Mouse (Mus musculus): ENCODE data around the gene Prss33. TPM values are rescaled to one million over a fixed set of nuclear protein-coding genes. Genes with fewer than 3 reads are reported as not detected.
A peak's percentile ranks its signal among the peaks of the same experiment; 100 is the strongest.

Gene Prss33
- polyA plus RNA-seq, 1 experiment from 2014 or later, result not detected

DNA sequence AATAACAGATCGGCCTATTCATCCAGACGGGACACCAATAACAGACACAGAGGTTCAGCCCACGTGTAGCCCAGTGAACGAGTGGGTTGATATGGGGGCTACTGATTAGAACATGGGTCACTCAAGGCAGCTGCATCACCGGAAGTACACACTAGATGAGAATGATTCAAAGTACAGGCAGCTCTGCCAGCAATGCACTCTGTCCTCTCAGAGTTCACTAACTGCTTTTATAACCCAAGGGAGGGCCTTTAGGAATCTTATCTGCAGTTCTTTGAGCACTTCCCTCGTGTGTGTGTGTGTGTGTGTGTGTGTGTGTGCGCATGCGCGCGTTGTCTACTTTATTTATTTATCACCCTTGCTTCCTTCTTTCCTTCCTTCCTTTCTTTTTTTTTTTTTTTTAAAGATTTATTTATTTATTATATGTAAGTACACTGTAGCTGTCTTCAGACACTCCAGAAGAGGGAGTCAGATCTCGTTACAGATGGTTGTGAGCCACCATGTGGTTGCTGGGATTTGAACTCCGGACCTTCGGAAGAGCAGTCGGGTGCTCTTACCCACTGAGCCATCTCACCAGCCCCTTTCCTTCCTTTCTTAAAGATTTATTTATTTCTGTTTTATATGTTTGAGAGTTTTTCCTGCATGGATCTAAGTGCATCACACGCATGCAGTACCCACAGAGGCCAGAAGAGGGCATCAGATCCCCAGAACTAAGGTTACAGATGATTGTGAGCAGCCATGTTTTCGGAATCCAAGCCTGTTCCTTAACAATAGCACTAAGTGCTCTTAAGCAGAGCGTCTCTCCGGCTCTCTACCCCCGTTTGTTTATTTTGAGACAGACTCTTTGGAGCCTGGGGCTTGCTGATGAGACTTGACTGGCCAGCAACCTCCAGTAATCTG, 15.2 kb upstream of the Prss33 start:
- WGBS, result 63% methylated on average over 18 of the region's 19 CpGs
- no peaks in the 10 kb centered on the region; the same call in none of the 2 replicates for H3K27me3 ChIP-seq
- no peak overlapping the region for H3K9ac ChIP-seq
- no peak overlapping the region for H3K4me2 ChIP-seq
- H3K27ac ChIP-seq (replicated peaks), result peak overlapping the region; percentile 28; the same call in 1 of the 2 replicates
- H3K4me3 ChIP-seq, result no peak overlapping the region
- H3K9me3 ChIP-seq, result no peaks in the 10 kb centered on the region
- H3K36me3 ChIP-seq, result no peaks in the 10 kb centered on the region
- no peaks in the 10 kb centered on the region for H3K4me1 ChIP-seq (replicated peaks)
- no peak for ATAC-seq (ENCODE audit: low read depth)

GRCm38 (mm10) chr17:23850028-23850427, 14.2 kb upstream of the Prss33 start:
- no peaks in the 10 kb centered on the region; the same call in none of the 2 replicates for H3K27me3 ChIP-seq
- no peak overlapping the region for H3K4me3 ChIP-seq
- no peak overlapping the region for H3K27ac ChIP-seq (replicated peaks)
- ATAC-seq (ENCODE audit: low read depth), result no peak
- H3K4me2 ChIP-seq, result no peak overlapping the region
- H3K36me3 ChIP-seq, result no peaks in the 10 kb centered on the region
- H3K9me3 ChIP-seq, result no peaks in the 10 kb centered on the region
- H3K4me1 ChIP-seq (replicated peaks), result no peaks in the 10 kb centered on the region
- no peak overlapping the region for H3K9ac ChIP-seq
- WGBS, result 62% methylated on average over 2 of the region's 2 CpGs

- H3K4me1 ChIP-seq (replicated peaks), result 0 out of 2 replicates have a peak, but pooled peaks cover 4% of the 10 kb centered on the region
- peak within 1 kb of the TSS; percentile 13 for H3K4me3 ChIP-seq
- no peaks in the 10 kb centered on the region for H3K9me3 ChIP-seq
- H3K27me3 ChIP-seq, result peaks cover 6% of the 10 kb centered on the region
- no peak for ATAC-seq (ENCODE audit: low read depth)
- no peak within 1 kb of the TSS for H3K27ac ChIP-seq (replicated peaks)
- H3K36me3 ChIP-seq, result no peaks in the 10 kb centered on the region
- H3K9ac ChIP-seq, result no peak within 1 kb of the TSS
- peak within 1 kb of the TSS; percentile 37 for H3K4me2 ChIP-seq
- WGBS, result 18% methylated on average over 19 of the region's 19 CpGs
Observed at GRCm38 (mm10) chr17:23843812-23844273, 8.0 kb upstream of the Prss33 start, which contains the start of the genes Prss32 and Prss41. Gene Prss32 (plus strand): TSS chr17:23843855. Gene Prss41 (minus strand): TSS chr17:23844172.

GRCm38 (mm10) chr17:23843141-23843811, 7.4 kb upstream of the Prss33 start:
- peaks cover 6% of the 10 kb centered on the region for H3K27me3 ChIP-seq
- H3K4me3 ChIP-seq, result 0 out of 2 replicates have a peak overlapping the region, but pooled peaks have one; percentile 13
- no peaks in the 10 kb centered on the region for H3K9me3 ChIP-seq
- no peaks in the 10 kb centered on the region for H3K36me3 ChIP-seq
- 0 out of 2 replicates have a peak, but pooled peaks cover 4% of the 10 kb centered on the region for H3K4me1 ChIP-seq (replicated peaks)
- H3K27ac ChIP-seq (replicated peaks), result no peak overlapping the region
- ATAC-seq (ENCODE audit: low read depth), result 0 out of 2 replicates have a peak, but pooled peaks have one; percentile 48
- no peak overlapping the region for H3K9ac ChIP-seq
- 40% methylated on average over 23 of the region's 23 CpGs for WGBS
- peak overlapping the region; percentile 37; the same call in 1 of the 2 replicates for H3K4me2 ChIP-seq

GRCm38 (mm10) chr17:23841145-23841544, 5.3 kb upstream of the Prss33 start:
- H3K4me1 ChIP-seq (replicated peaks), result 0 out of 2 replicates have a peak, but pooled peaks cover 4% of the 10 kb centered on the region
- H3K9me3 ChIP-seq, result no peaks in the 10 kb centered on the region
- H3K4me2 ChIP-seq, result no peak overlapping the region
- no peaks in the 10 kb centered on the region for H3K36me3 ChIP-seq
- H3K27ac ChIP-seq (replicated peaks), result no peak overlapping the region
- H3K4me3 ChIP-seq, result no peak overlapping the region
- H3K27me3 ChIP-seq, result peaks cover 14% of the 10 kb centered on the region; the same call in 1 of the 2 replicates
- no peak for ATAC-seq (ENCODE audit: low read depth)
- WGBS, result 33% methylated on average over 4 of the region's 4 CpGs
- H3K9ac ChIP-seq, result no peak overlapping the region

DNA sequence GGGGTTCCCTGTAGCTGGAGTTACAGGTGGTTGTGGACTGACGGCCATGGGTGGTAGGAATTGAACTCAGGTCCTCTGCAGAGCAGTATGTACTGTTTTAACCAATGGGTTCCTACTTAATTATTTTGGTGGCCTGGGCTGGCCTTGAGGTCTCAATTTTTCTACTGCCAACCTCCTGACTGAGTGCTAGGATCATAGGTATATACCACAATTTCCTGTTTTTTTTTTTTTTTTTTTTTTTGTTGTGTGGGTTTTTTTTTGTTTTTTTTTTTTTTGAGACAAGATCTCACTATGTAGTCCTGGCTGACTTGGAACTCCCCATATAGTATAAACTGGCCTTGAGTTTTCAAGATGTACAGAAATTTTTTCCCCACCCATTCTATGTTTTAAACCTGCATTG, 4.7 kb downstream of the Prss33 start:
- WGBS, result 90% methylated on average over 1 of the region's 1 CpGs
- H3K27me3 ChIP-seq, result peaks cover 48% of the 10 kb centered on the region
- ATAC-seq (ENCODE audit: low read depth), result no peak

DNA sequence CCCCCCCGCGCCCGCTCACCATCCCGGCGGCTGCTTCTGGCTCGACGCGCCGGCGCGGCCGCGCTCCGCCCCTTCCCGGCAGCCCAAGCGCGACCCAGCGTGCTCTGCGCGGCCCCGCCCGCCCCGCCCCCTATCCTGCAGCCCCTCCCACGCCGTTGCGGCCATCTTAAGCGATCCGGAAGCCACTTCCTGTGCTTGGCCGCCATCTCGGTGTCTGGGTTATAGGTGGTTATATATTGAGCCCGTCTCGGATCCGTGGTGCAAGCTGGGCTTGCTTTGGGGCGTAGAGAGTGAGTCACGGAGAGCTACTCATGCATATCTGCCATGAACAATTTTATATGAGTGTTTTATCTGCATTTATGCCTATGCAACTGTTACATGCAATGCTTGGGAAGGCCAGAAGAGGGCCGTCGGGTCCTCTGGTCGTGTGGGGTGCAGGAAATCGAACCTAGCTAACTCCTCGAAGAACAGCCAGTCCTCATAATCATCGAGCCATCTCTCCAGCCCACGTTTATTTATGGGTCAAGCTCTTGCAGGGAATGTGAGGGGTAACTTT, 6.7 kb downstream of the Prss33 start, which contains the start of gene Elob:
TSS of gene Elob (minus strand) at position 73 of the 556 bp plus-strand sequence.
- Histone ChIP-seq H3K9ac (peak within 1 kb of the TSS; percentile 90), H3K27me3 (peaks cover 35% of the 10 kb centered on the region), H3K36me3 (peaks cover 32% of the 10 kb centered on the region), H3K27ac (replicated peaks) (peak within 1 kb of the TSS; percentile 95), H3K4me2 (peak within 1 kb of the TSS; percentile 84), H3K4me3 (peak within 1 kb of the TSS; percentile 89), H3K4me1 (replicated peaks) (peaks cover 27% of the 10 kb centered on the region), H3K9me3 (no peaks in the 10 kb centered on the region)
- ATAC-seq (ENCODE audit: low read depth), result peak; percentile 95
- under 1% methylated on average over 39 of the region's 42 CpGs for WGBS

More for the DNA sequence above, 4.7 kb downstream of the Prss33 start:
- no peak overlapping the region for H3K27ac ChIP-seq (replicated peaks)
- H3K4me1 ChIP-seq (replicated peaks), result peaks cover 25% of the 10 kb centered on the region
- H3K36me3 ChIP-seq, result peaks cover 11% of the 10 kb centered on the region
- no peak overlapping the region for H3K4me2 ChIP-seq
- no peak overlapping the region for H3K9ac ChIP-seq
- no peaks in the 10 kb centered on the region for H3K9me3 ChIP-seq
- H3K4me3 ChIP-seq, result no peak overlapping the region

GRCm38 (mm10) chr17:23828271-23829001, 7.4 kb downstream of the Prss33 start:
- Histone ChIP-seq H3K36me3 (peaks cover 39% of the 10 kb centered on the region), H3K9ac (peak overlapping the region; percentile 90), H3K4me3 (peak overlapping the region; percentile 89), H3K4me1 (replicated peaks) (peaks cover 27% of the 10 kb centered on the region), H3K4me2 (peak overlapping the region; percentile 84), H3K9me3 (no peaks in the 10 kb centered on the region), H3K27ac (replicated peaks) (peak overlapping the region; percentile 95), H3K27me3 (peaks cover 28% of the 10 kb centered on the region)
- WGBS, result under 1% methylated on average over 47 of the region's 47 CpGs
- peak; percentile 80 for ATAC-seq (ENCODE audit: low read depth)

DNA sequence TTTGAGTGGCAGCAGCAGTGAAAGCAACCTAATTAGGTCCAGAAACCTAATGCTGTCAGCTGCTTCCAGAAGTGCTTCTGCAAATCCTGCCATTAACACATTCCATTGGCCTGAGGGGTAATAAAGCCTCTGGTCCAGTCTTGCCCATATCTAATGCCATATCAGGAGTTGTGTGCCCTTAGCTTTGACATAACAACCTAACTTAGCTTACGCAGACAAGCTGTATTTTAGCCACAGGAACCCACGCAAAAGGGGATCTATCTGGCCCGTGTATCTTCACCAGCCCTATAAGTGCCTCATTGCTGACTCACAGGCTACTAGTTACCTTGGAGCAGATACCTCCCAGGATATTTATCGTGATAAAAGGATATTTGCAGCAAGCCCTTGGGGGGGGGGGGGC, 10.3 kb downstream of the Prss33 start:
- H3K36me3 ChIP-seq, result peaks cover 67% of the 10 kb centered on the region

GRCm38 (mm10) chr17:23823614-23824013, 12.2 kb downstream of the Prss33 start:
- Histone ChIP-seq H3K27ac (replicated peaks) (no peak overlapping the region), H3K4me1 (replicated peaks) (peaks cover 23% of the 10 kb centered on the region), H3K9ac (no peak overlapping the region), H3K36me3 (peaks cover 87% of the 10 kb centered on the region), H3K9me3 (peaks cover 11% of the 10 kb centered on the region), H3K27me3 (no peaks in the 10 kb centered on the region), H3K4me3 (no peak overlapping the region), H3K4me2 (no peak overlapping the region)
- no peak for ATAC-seq (ENCODE audit: low read depth)
- 89% methylated on average over 12 of the region's 12 CpGs for WGBS

More for the DNA sequence above, 10.3 kb downstream of the Prss33 start:
- H3K27ac ChIP-seq (replicated peaks), result no peak overlapping the region
- H3K4me3 ChIP-seq, result no peak overlapping the region
- H3K9ac ChIP-seq, result no peak overlapping the region
- WGBS, result 87% methylated on average over 4 of the region's 4 CpGs
- H3K9me3 ChIP-seq, result no peaks in the 10 kb centered on the region
- H3K4me1 ChIP-seq (replicated peaks), result peaks cover 27% of the 10 kb centered on the region
- no peak overlapping the region for H3K4me2 ChIP-seq
- 0 out of 2 replicates have a peak, but pooled peaks cover 2% of the 10 kb centered on the region for H3K27me3 ChIP-seq
- no peak for ATAC-seq (ENCODE audit: low read depth)

- Histone ChIP-seq H3K4me2 (no peak overlapping the region), H3K4me1 (replicated peaks) (peaks cover 20% of the 10 kb centered on the region), H3K36me3 (peaks cover 93% of the 10 kb centered on the region), H3K27ac (replicated peaks) (no peak overlapping the region), H3K9ac (no peak overlapping the region), H3K4me3 (no peak overlapping the region), H3K27me3 (no peaks in the 10 kb centered on the region), H3K9me3 (peaks cover 14% of the 10 kb centered on the region)
- 0 out of 2 replicates have a peak, but pooled peaks have one; percentile 6 for ATAC-seq (ENCODE audit: low read depth)
- 85% methylated on average over 16 of the region's 16 CpGs for WGBS
Observed at GRCm38 (mm10) chr17:23823018-23823417, 12.8 kb downstream of the Prss33 start.
